Mouse (Mus musculus): ENCODE measurements around the gene Sf1. TPM values are rescaled to one million over a fixed set of nuclear protein-coding genes. Genes with fewer than 3 reads are reported as not detected.
A peak's percentile ranks its signal among the peaks of the same experiment; 100 is the strongest.

Gene Sf1
- 133 and 136 TPM in 2 replicates for polyA plus RNA-seq (2015; fragmentation: Nextera tagmentation; extraction: Ambion mirVana)

DNA sequence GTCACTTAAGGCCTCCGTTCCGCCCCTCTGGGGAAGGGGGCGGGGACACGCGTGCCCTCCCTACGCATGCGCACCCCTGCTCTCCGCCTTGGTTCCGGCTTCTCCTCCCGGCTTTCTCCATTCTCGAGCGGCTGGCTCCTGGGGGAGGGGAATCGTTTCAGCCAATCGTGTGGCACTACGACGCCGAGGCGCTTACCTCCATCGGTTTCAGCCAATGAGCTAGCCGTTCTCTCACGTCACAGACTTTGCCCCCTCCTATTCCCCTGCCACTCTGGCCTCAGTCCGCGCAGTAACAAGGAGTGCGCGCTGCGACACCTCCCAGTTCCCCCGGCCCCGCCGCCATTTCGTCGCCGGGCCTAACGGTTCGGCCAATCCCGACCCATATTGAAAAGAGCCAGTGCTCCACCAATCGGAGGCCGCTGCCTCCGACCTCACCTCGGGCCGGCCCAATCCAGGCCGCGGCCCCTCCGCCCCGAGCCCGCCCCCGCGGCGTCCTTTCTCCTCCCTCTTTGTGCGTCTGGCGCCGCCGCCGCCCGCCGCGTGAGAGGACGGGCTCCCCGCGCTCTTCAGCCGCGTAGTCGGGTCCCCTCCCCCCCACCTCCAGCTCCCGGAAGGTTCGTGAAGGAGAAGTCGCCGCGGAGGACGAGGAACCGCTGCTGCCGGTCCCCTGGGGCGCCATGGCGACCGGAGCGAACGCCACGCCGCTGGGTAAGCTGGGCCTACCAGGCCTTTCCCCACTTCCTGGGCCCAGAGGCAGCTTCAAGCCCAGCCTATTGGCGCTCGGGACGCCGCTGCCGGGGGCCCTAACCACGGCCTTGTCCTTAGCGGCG is at the start of gene Sf1:
Gene Sf1, plus strand, starts transcription at position 280 of the 830 bp plus-strand sequence.
- peak within 1 kb of the TSS; percentile 85 for H3K4me3 ChIP-seq
- peaks cover 36% of the 10 kb centered on the region for H3K36me3 ChIP-seq
- H3K9me3 ChIP-seq: no peaks in the 10 kb centered on the region
- H3K27me3 ChIP-seq: no peaks in the 10 kb centered on the region
- under 1% methylated on average over 78 of the region's 85 CpGs for WGBS
- H3K4me2 ChIP-seq: peak within 1 kb of the TSS; percentile 67
- peak within 1 kb of the TSS; percentile 97 for H3K27ac ChIP-seq
- peak within 1 kb of the TSS; percentile 95 for H3K9ac ChIP-seq
- peak; percentile 98 for ATAC-seq (ENCODE audit: borderline replicate concordance, extremely low read depth, low FRiP score, low TSS enrichment)
- H3K4me1 ChIP-seq: peaks cover 28% of the 10 kb centered on the region

DNA sequence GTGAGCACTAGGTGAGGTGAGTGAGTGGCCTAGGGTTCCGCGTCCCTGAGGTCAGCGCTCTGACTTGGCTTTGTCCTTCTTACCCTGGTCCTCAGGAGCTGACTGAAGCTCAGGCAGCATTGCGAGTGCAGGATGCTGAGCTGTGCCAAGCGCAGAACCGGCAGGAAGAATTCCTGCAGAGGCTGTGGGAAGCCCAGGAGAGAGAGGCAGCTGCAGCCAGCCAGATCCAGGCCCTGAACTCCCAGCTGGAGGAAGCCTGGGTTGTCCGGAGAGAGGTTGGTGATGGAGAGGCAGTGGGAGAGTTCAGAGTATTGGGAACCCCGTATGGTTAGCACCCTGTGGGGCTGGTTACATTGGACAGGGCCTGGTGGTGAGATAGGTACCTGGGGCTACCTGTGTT is 49.7 kb upstream of the Sf1 start:
- H3K27me3 ChIP-seq: no peaks in the 10 kb centered on the region
- H3K9ac ChIP-seq: no peak overlapping the region
- peaks cover 62% of the 10 kb centered on the region for H3K36me3 ChIP-seq
- no peaks in the 10 kb centered on the region for H3K9me3 ChIP-seq
- H3K4me1 ChIP-seq: peaks cover 13% of the 10 kb centered on the region
- no peak overlapping the region for H3K4me2 ChIP-seq
- no peak for ATAC-seq (ENCODE audit: borderline replicate concordance, extremely low read depth, low FRiP score, low TSS enrichment)
- WGBS: 88% methylated on average over 8 of the region's 8 CpGs
- H3K27ac ChIP-seq: no peak overlapping the region
- no peak overlapping the region for H3K4me3 ChIP-seq

DNA sequence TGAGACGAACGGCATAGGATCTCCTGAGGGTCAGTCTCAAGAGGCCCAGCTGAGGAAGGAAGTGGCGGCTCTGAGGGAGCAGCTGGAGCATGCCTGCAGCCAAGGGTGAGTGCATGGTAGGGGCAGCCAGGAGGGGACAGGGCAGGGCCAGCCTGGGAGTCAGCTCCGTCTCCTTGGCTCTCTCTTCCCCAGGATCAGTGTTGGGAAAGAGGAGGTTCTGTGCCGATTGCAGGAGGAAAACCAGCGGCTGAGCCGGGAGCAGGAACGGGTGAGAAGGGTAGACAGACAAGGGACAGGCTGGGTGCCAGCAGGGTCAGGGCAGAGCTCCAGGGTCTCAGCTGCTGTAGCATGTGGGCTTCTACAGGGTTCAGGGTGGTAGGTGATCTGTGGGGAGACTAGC is 49.0 kb upstream of the Sf1 start:
- Histone ChIP-seq H3K27ac (no peak overlapping the region), H3K4me1 (peaks cover 6% of the 10 kb centered on the region), H3K27me3 (no peaks in the 10 kb centered on the region), H3K36me3 (peaks cover 69% of the 10 kb centered on the region), H3K9ac (no peak overlapping the region), H3K4me3 (no peak overlapping the region), H3K4me2 (no peak overlapping the region), H3K9me3 (no peaks in the 10 kb centered on the region)
- 56% methylated on average over 8 of the region's 8 CpGs for WGBS
- ATAC-seq (ENCODE audit: borderline replicate concordance, extremely low read depth, low FRiP score, low TSS enrichment): peak; percentile 46; the same call in 1 of the 2 replicates

DNA sequence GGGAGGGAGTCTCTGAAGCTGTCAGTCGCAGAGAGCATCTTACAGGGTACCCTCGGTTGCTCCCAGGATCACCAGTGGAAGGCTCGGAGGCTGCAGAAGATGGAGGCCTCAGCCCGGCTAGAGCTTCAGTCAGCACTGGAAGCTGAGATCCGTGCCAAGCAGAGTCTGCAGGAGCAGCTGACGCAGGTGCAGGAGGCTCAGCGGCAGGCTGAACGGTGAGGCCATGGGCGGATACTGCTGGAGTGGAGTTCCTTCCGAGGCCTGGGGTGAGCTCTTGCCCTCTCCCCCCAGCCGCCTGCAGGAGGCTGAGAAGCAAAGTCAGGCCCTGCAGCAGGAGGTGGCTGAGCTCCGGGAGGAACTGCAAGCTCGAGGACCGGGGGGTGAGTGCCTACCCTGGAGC is 47.9 kb upstream of the Sf1 start:
- H3K4me1 ChIP-seq: 0 out of 2 replicates have a peak, but pooled peaks cover 4% of the 10 kb centered on the region
- peaks cover 71% of the 10 kb centered on the region for H3K36me3 ChIP-seq
- H3K4me3 ChIP-seq: no peak overlapping the region
- no peaks in the 10 kb centered on the region for H3K27me3 ChIP-seq
- no peaks in the 10 kb centered on the region for H3K9me3 ChIP-seq
- no peak overlapping the region for H3K27ac ChIP-seq
- WGBS: 73% methylated on average over 14 of the region's 14 CpGs
- H3K4me2 ChIP-seq: no peak overlapping the region
- no peak for ATAC-seq (ENCODE audit: borderline replicate concordance, extremely low read depth, low FRiP score, low TSS enrichment)
- H3K9ac ChIP-seq: no peak overlapping the region

DNA sequence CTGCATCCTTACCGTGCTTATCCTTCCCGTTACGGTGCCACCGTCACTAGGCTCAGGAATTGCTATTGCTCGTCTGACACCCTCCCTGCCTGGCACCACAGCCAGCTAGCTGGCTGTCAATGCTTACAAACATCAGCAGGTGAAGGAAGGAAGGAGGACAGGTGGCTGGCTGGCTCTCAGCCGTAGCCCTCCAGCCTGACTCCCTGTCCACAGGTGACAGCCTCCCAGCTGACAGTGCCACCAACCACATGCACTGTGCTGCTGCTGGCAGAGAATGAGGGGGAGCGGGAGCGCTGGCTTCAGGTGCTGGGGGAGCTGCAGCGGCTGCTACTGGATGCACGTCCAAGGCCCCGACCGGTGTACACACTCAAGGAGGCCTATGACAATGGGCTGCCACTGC is 45.3 kb upstream of the Sf1 start:
- 88% methylated on average over 12 of the region's 12 CpGs for whole genome bisulfite sequencing

DNA sequence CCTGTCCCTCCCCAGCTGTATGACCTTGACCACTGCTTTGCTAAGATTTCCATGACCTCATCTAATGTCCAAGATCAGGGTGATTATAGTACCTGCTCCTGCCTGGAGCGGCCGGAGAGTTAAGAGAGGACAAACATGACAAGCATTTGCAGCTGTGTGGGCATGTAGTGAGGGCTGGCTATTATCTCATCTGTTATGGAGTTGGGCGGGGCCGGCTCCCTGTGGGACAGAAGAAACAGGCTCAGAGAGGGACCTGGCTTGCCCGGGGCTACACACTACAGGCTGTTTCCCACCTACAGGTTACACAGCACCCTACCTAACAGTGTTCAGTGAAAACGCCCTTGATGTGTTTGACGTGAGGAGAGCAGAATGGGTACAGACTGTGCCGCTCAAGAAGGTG is 42.1 kb upstream of the Sf1 start:
- Histone ChIP-seq H3K9ac (no peak overlapping the region), H3K9me3 (no peaks in the 10 kb centered on the region), H3K4me2 (no peak overlapping the region), H3K27ac (no peak overlapping the region), H3K4me1 (no peaks in the 10 kb centered on the region), H3K36me3 (peaks cover 46% of the 10 kb centered on the region), H3K27me3 (no peaks in the 10 kb centered on the region), H3K4me3 (no peak overlapping the region)
- WGBS: 74% methylated on average over 8 of the region's 8 CpGs
- no peak for ATAC-seq (ENCODE audit: borderline replicate concordance, extremely low read depth, low FRiP score, low TSS enrichment)

More for the DNA sequence above, 45.3 kb upstream of the Sf1 start:
- H3K9ac ChIP-seq: no peak overlapping the region
- no peak overlapping the region for H3K4me2 ChIP-seq
- H3K27ac ChIP-seq: no peak overlapping the region
- H3K9me3 ChIP-seq: no peaks in the 10 kb centered on the region
- 0 out of 2 replicates have a peak, but pooled peaks cover 4% of the 10 kb centered on the region for H3K4me1 ChIP-seq
- ATAC-seq (ENCODE audit: borderline replicate concordance, extremely low read depth, low FRiP score, low TSS enrichment): no peak
- H3K27me3 ChIP-seq: no peaks in the 10 kb centered on the region
- H3K36me3 ChIP-seq: peaks cover 64% of the 10 kb centered on the region
- no peak overlapping the region for H3K4me3 ChIP-seq

DNA sequence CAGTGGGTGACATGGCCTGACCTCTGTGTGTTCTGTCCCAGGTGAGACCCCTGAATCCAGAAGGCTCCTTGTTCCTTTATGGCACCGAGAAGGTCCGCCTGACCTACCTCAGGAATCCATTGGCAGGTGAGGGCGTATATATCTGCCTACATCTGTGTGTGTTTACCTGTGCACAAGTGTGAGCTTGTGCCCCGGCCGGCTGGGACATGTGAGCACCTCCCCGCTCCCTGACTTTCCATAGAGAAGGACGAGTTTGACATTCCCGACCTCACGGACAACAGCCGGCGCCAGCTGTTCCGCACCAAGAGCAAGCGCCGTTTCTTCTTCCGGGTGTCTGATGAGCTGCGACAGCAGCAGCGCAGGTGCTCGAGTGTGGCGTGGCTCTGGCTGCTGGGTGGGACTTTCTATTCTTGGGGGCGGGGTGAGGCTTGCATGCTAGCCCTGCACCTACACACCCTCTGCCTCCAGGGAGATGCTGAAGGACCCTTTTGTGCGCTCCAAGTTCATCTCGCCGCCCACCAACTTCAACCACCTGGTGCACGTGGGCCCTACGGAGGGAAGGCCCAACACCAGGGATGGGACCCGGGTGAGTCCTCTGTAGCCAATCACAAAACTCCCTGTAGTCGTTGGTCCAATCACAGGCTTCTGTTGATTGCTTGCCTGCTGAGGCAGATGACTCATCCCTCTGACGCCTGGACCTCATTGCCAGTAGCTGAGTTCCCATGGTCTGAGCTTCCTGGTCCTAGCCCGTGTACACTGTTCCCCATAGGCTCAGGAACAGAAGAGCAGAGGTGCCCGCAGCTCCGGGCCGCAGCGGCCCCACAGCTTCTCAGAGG is 41.5 kb upstream of the Sf1 start:
- Histone ChIP-seq H3K4me3 (no peak overlapping the region), H3K9ac (no peak overlapping the region), H3K27me3 (no peaks in the 10 kb centered on the region), H3K36me3 (peaks cover 40% of the 10 kb centered on the region), H3K4me1 (no peaks in the 10 kb centered on the region), H3K27ac (no peak overlapping the region), H3K4me2 (no peak overlapping the region), H3K9me3 (no peaks in the 10 kb centered on the region)
- ATAC-seq (ENCODE audit: borderline replicate concordance, extremely low read depth, low FRiP score, low TSS enrichment): 0 out of 2 replicates have a peak, but pooled peaks have one; percentile 39
- WGBS: 64% methylated on average over 33 of the region's 33 CpGs

DNA sequence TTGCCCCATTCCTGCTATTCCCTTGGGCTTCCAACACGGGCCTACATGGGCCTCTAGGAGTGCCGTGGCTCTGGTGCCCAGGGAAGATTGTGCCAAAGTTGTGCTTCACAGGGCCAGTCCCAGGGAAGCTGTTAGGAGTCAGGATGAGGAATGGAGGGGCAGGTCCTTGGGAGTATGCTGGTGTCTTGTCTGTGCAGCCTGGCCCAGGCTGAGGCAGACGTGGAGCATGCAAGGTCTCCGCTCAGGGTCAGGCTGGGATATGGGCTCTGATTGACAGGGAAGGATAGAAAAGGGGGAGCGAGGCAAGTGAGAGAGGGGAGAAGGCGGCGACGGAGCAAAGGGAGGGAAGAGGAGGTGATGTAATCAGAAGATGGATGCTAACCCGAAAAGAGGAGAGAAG is 38.7 kb upstream of the Sf1 start:
- 76% methylated on average over 9 of the region's 9 CpGs for WGBS
- H3K4me1 ChIP-seq: no peaks in the 10 kb centered on the region
- H3K27me3 ChIP-seq: no peaks in the 10 kb centered on the region
- no peak overlapping the region for H3K4me2 ChIP-seq
- H3K27ac ChIP-seq: no peak overlapping the region
- no peaks in the 10 kb centered on the region for H3K9me3 ChIP-seq
- H3K9ac ChIP-seq: no peak overlapping the region
- H3K36me3 ChIP-seq: peaks cover 21% of the 10 kb centered on the region
- ATAC-seq (ENCODE audit: borderline replicate concordance, extremely low read depth, low FRiP score, low TSS enrichment): no peak
- no peak overlapping the region for H3K4me3 ChIP-seq

DNA sequence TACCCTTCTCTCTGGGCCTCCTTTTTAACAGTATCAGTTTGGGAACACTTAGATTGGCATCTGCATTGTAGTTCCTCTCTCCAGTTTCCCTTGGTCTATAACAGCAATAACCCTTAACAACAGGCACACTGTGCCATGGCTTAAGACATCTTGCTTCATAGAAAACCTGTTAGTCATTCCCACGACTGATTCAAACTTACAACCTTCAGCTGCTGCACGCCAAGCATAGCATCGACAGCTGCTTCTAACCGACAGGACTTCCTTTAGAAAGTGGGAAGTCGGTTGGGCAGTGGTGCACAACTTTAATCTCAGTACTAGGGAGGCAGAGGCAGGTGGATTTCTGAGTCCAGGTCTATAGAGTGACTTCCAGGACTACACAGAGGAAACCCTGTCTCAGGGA is 32.3 kb upstream of the Sf1 start:
- H3K4me2 ChIP-seq: peak overlapping the region; percentile 45; the same call in 1 of the 2 replicates
- ATAC-seq (ENCODE audit: borderline replicate concordance, extremely low read depth, low FRiP score, low TSS enrichment): no peak
- peaks cover 16% of the 10 kb centered on the region for H3K4me1 ChIP-seq
- H3K4me3 ChIP-seq: no peak overlapping the region
- H3K36me3 ChIP-seq: 0 out of 2 replicates have a peak, but pooled peaks cover under 1% of the 10 kb centered on the region
- no peak overlapping the region for H3K9ac ChIP-seq
- H3K27me3 ChIP-seq: no peaks in the 10 kb centered on the region
- 43% methylated on average over 5 of the region's 5 CpGs for WGBS
- no peaks in the 10 kb centered on the region for H3K9me3 ChIP-seq
- no peak overlapping the region for H3K27ac ChIP-seq

DNA sequence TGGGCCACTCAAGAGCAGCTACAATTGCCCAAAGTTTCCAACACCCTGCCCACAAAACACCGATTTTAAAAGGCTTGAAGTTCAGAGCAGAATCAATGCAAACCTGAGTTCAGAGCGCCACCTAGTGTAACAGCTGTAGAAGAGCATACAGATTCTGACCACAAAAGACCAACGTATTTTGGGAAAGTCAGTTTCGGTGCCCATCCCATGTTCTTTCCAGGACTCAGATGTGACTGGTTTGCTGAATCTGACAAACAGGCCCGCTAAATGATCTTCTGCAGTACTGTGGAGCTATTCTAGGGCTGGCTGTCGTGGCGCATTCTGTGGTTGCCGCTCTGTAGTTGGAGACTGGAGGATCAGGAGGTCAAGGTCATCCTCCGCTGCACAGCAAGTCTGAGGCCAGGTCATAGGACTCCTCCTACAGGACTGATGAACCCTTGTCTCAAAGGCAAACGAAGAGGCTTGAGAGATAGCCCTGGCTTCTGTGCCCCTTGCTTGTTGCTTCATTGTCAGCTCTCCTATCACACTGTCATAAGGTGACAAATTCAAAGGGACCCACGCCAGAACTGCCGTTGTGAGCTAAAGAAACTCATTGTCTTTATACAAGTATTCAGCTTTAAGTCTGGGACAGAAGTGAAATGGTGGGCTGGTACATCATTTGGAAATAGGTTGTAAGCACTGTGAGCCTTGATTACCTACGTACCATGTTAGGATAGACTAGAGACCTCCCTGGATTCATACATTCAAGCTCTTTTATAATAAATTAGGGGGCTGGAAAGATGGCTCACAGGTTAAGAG is 31.6 kb upstream of the Sf1 start:
- WGBS: 20% methylated on average over 13 of the region's 13 CpGs
- Histone ChIP-seq H3K4me1 (peaks cover 24% of the 10 kb centered on the region), H3K9ac (peak overlapping the region; percentile 31; the same call in 1 of the 2 replicates), H3K36me3 (peaks cover under 1% of the 10 kb centered on the region; the same call in 1 of the 2 replicates), H3K4me3 (peak overlapping the region; percentile 7; the same call in 1 of the 2 replicates), H3K4me2 (peak overlapping the region; percentile 45), H3K27ac (no peak overlapping the region), H3K9me3 (no peaks in the 10 kb centered on the region), H3K27me3 (no peaks in the 10 kb centered on the region)
- ATAC-seq (ENCODE audit: borderline replicate concordance, extremely low read depth, low FRiP score, low TSS enrichment): no peak

Data from lung, embryonic 15.5 days (tissue).